Mouse (Mus musculus) megakaryocyte, embryonic 14.5 days (primary cell): ENCODE data around the gene Hdac7.

Experiments
- FLI1 ChIP-seq: IDR thresholded peaks from 2 replicates; pipeline ENCODE4 v1.6.1; 2012; ENCODE audit warnings: low read length, inconsistent platforms, mixed read lengths
- GATA1 ChIP-seq: IDR thresholded peaks from 3 replicates; pipeline ENCODE4 v1.6.1; 2012; ENCODE audit warnings: mixed read lengths, low read length, inconsistent platforms, borderline replicate concordance

GRCm38 (mm10) chr15:97836153-97836893 is 8.0 kb downstream of the Hdac7 start:
- TF ChIP-seq FLI1, result no peak
- no peak for TF ChIP-seq GATA1
